Mouse (Mus musculus) hindbrain, embryonic 16.5 days (tissue): ENCODE results near the gene Dgki. TPM values are rescaled to one million over a fixed set of nuclear protein-coding genes. Genes with fewer than 3 reads are reported as not detected.

Experiments used
- ATAC-seq: fragments of 200-750 bp; cut with Nextera tagmentation; 2 replicates; pipeline ENCODE4 v1.8.0; 2017; ENCODE audit warnings: moderate TSS enrichment, moderate library complexity
- H3K27ac ChIP-seq: fragments of 300-500 bp; sonication (generic); 2 replicates; pipeline ENCODE4 v1.5.1; 2014; ENCODE audit warnings: low read depth, mild to moderate bottlenecking, control low read depth, low read length, moderate library complexity
- H3K27me3 ChIP-seq: fragments of 300-500 bp; sonication (generic); replicated peaks from 2 replicates; pipeline ENCODE4 v1.6.1; 2014; ENCODE audit warnings: low read length; ENCODE audit not compliant: control insufficient read depth, insufficient read depth
- H3K36me3 ChIP-seq: fragments of 300-500 bp; sonication (generic); 2 replicates; pipeline ENCODE4 v1.6.1; 2014; ENCODE audit warnings: mild to moderate bottlenecking, low read length, moderate library complexity, mixed read lengths; ENCODE audit not compliant: control insufficient read depth, insufficient read depth
- H3K4me1 ChIP-seq: fragments of 300-500 bp; sonication (generic); 2 replicates; pipeline ENCODE4 v1.6.1; 2014; ENCODE audit warnings: low read depth, low read length; ENCODE audit not compliant: control insufficient read depth, insufficient read depth
- H3K4me2 ChIP-seq: fragments of 300-500 bp; sonication (generic); 2 replicates; pipeline ENCODE4 v1.6.1; 2014; ENCODE audit warnings: mild to moderate bottlenecking, low read length, control low read depth, moderate library complexity
- H3K4me3 ChIP-seq: fragments of 300-500 bp; sonication (generic); 2 replicates; pipeline ENCODE4 v1.5.1; 2014; ENCODE audit warnings: mild to moderate bottlenecking, low read length, control low read depth, moderate library complexity
- H3K9ac ChIP-seq: fragments of 300-500 bp; sonication (generic); 2 replicates; pipeline ENCODE4 v1.6.1; 2014; ENCODE audit warnings: low read depth, mild to moderate bottlenecking, control low read depth, low read length, moderate library complexity
- H3K9me3 ChIP-seq: fragments of 300-500 bp; sonication (generic); 2 replicates; pipeline ENCODE4 v1.6.1; 2014; ENCODE audit warnings: mild to moderate bottlenecking, low read length, moderate library complexity; ENCODE audit not compliant: control insufficient read depth
- WGBS: fragments of 180-500 bp; shearing (Covaris S2); extraction: QIAGEN DNeasy Blood & Tissue Kit; methylation state at CpG from one replicate; pipeline ENCODE4 v1.1.7; 2014; 5-methylcytosine and 5-hydroxymethylcytosine counted together
- polyA plus RNA-seq: library from polyadenylated mRNA; unstranded; fragments of >200 nt; fragmentation: Nextera tagmentation; extraction: Ambion mirVana; gene quantifications from 2 replicates; pipeline ENCODE4 v1.2.1, GENCODE M21; 2015

Dgki gene
- polyA plus RNA-seq, 1 experiment from 2014 or later, result 6.0 TPM

DNA sequence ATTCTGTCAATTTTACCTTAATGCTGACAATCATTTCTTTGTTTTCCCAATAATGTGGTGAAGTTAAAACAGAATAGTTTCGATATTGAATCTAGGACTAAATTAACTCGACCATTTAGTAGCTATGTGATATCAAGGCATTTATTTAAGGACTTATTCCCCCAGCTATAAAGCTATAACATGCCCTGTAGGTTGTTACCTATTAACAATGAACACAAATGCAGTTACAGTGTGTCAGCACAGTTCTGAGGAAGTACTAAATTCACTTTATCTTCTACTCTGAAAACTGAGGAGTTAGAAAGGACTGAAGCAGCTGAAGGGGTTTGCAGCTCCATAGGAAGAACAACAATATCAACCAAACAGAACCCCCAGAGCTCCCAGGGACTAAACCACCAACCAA, 409.2 kb downstream of the Dgki start:
- Histone ChIP-seq H3K27ac (no peak overlapping the region), H3K4me3 (no peak overlapping the region), H3K9me3 (no peaks in the 10 kb centered on the region), H3K36me3 (no peaks in the 10 kb centered on the region), H3K4me2 (no peak overlapping the region), H3K4me1 (no peaks in the 10 kb centered on the region), H3K27me3 (no peaks in the 10 kb centered on the region), H3K9ac (no peak overlapping the region)
- whole genome bisulfite sequencing, result 40% methylated on average over 2 of the region's 2 CpGs
- ATAC-seq, result no peak

- Histone ChIP-seq H3K36me3 (no peaks in the 10 kb centered on the region), H3K4me3 (no peak overlapping the region), H3K27me3 (no peaks in the 10 kb centered on the region), H3K27ac (no peak overlapping the region), H3K9ac (no peak overlapping the region), H3K4me2 (no peak overlapping the region), H3K4me1 (no peaks in the 10 kb centered on the region), H3K9me3 (no peaks in the 10 kb centered on the region)
- 9% methylated on average over 5 of the region's 5 CpGs for WGBS
- ATAC-seq, result peak; percentile 58; the same call in 1 of the 2 replicates
These were observed 409.7 kb downstream of the Dgki start for GRCm38 (mm10) chr6:36890296-36890695.

DNA sequence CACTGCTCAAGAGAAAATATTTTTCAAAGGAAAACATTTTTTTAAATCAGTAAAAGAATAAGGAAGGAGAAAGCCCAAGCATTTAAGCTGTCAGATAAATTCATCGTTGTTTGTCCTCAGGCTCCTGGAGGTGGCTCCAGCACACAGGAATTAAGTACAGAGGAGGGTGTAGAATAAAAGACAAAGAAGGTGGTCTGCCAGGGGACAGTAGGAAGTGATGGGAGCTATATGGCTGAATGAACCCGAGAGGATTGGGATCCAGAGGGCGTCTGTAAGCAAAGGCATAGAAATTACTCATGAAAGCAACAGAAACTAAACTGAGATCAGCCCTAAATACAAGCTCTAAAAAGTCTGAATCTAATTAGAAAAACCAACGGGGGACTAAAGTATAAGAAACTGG, 418.7 kb downstream of the Dgki start:
- ATAC-seq, result peak; percentile 74
- no peak overlapping the region for H3K9ac ChIP-seq
- 20% methylated on average over 4 of the region's 4 CpGs for WGBS

GRCm38 (mm10) chr6:36880643-36881263, 419.2 kb downstream of the Dgki start:
- Histone ChIP-seq H3K9me3 (no peaks in the 10 kb centered on the region), H3K36me3 (no peaks in the 10 kb centered on the region), H3K27ac (peak overlapping the region; percentile 68), H3K9ac (no peak overlapping the region), H3K27me3 (no peaks in the 10 kb centered on the region), H3K4me2 (peak overlapping the region; percentile 25; the same call in 1 of the 2 replicates), H3K4me1 (peaks cover 7% of the 10 kb centered on the region), H3K4me3 (no peak overlapping the region)
- peak; percentile 92 for ATAC-seq
- WGBS, result 14% methylated on average over 7 of the region's 7 CpGs

More for the DNA sequence above, 418.7 kb downstream of the Dgki start:
- Histone ChIP-seq H3K9me3 (no peaks in the 10 kb centered on the region), H3K4me3 (no peak overlapping the region), H3K27me3 (no peaks in the 10 kb centered on the region), H3K4me2 (no peak overlapping the region), H3K36me3 (no peaks in the 10 kb centered on the region), H3K4me1 (peaks cover 7% of the 10 kb centered on the region), H3K27ac (peak overlapping the region; percentile 68)

DNA sequence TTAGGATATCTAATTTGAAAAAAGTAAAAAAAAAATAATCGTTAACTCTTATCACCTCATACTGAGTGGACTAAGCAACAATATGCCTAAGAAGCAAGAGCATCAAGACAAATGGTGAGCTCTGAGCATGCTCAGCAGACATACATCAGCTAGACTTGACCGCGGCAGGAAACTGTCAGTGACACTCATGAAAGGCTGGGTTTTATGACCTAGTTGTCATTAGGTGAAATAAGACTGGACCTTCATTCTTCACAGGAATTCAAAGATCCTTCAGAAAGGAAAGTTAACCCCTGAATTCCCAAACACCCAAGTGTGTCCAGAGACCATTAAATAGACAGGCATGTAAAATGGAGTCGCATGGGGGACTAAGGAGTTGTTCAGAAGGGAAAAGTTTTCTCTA, 422.6 kb downstream of the Dgki start:
- Histone ChIP-seq H3K9ac (no peak overlapping the region), H3K4me3 (no peak overlapping the region), H3K4me1 (peaks cover 7% of the 10 kb centered on the region), H3K27me3 (no peaks in the 10 kb centered on the region), H3K4me2 (no peak overlapping the region), H3K27ac (no peak overlapping the region), H3K9me3 (no peaks in the 10 kb centered on the region), H3K36me3 (no peaks in the 10 kb centered on the region)
- ATAC-seq, result no peak
- WGBS, result 72% methylated on average over 4 of the region's 4 CpGs

DNA sequence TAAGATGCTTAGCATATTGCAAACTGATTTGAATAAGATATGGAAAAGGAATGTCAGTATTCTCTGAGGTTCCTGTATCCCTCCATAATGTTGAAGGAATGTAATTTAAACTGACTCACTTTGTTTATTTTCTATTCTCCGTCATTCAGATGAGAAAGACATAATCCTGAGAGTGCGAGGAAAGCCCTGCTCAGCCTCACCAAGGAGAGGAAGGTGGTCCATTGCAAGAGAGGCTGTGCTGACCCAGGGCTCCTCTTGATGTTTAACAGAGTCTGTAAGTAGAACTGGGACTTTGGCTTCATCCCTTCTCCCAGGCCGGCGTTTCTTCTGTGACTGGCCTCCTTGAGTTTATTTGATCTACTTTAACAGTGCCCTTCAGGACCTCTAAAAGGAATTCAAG, 423.6 kb downstream of the Dgki start:
- ATAC-seq, result no peak
- Histone ChIP-seq H3K9me3 (no peaks in the 10 kb centered on the region), H3K36me3 (no peaks in the 10 kb centered on the region), H3K9ac (no peak overlapping the region), H3K27ac (no peak overlapping the region), H3K4me3 (no peak overlapping the region), H3K4me1 (peaks cover 7% of the 10 kb centered on the region), H3K4me2 (no peak overlapping the region), H3K27me3 (no peaks in the 10 kb centered on the region)
- WGBS, result 68% methylated on average over 4 of the region's 4 CpGs

DNA sequence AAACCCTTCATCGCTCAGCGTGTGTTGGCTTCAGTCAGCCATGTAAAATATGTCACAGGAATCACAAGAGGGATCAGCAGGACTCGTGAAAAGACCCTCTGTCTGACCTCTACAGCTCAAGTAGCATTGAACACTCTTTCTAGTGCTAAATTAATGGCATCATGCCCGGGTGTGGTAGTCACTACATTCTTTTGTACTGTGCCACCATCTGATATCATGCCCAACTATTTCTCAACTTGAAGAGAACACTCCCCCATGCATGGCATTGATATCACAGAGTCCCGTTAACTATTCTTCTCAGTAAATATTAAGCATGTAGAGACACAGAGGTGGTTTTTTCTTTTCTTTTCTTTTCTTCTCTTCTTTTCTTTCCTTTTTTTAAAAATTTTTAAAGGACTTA, 424.1 kb downstream of the Dgki start:
- no peaks in the 10 kb centered on the region for H3K27me3 ChIP-seq
- H3K9me3 ChIP-seq, result no peaks in the 10 kb centered on the region
- H3K27ac ChIP-seq, result no peak overlapping the region
- no peak for ATAC-seq
- H3K4me1 ChIP-seq, result peaks cover 6% of the 10 kb centered on the region
- H3K4me2 ChIP-seq, result no peak overlapping the region
- no peak overlapping the region for H3K9ac ChIP-seq
- 44% methylated on average over 5 of the region's 5 CpGs for WGBS
- H3K36me3 ChIP-seq, result no peaks in the 10 kb centered on the region
- H3K4me3 ChIP-seq, result no peak overlapping the region

DNA sequence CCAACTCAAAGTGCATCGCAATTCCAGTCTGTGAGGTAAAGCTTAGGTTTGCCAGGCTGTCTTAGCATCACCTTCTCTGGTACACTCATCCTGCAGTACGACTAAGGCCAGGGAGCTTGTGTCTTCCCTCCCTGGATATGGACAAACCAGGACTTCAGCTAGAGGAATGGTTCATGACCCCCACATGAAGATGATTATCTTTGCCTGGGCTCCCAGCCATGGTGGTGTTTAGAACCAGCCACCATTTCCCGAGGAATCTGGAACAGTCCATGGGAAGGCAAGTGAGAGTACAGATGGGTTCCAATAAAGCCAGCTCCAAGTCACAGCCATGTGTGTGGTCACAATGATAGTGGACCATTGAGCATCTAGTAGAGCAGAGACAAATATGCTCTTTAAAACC, 427.1 kb downstream of the Dgki start:
- Histone ChIP-seq H3K9ac (no peak overlapping the region), H3K4me3 (no peak overlapping the region), H3K27me3 (no peaks in the 10 kb centered on the region), H3K36me3 (no peaks in the 10 kb centered on the region), H3K4me1 (no peaks in the 10 kb centered on the region; the same call in 1 of the 2 replicates), H3K27ac (no peak overlapping the region), H3K9me3 (no peaks in the 10 kb centered on the region), H3K4me2 (no peak overlapping the region)
- no peak for ATAC-seq
- 85% methylated on average over 3 of the region's 3 CpGs for WGBS

GRCm38 (mm10) chr6:36868217-36868616, 431.8 kb downstream of the Dgki start:
- H3K4me3 ChIP-seq, result no peak overlapping the region
- H3K36me3 ChIP-seq, result no peaks in the 10 kb centered on the region
- no peaks in the 10 kb centered on the region for H3K27me3 ChIP-seq
- WGBS, result 77% methylated on average over 4 of the region's 4 CpGs
- H3K27ac ChIP-seq, result no peak overlapping the region
- no peaks in the 10 kb centered on the region for H3K9me3 ChIP-seq
- no peak overlapping the region for H3K4me2 ChIP-seq
- no peak overlapping the region for H3K9ac ChIP-seq
- no peak for ATAC-seq
- H3K4me1 ChIP-seq, result no peaks in the 10 kb centered on the region
